Mouse (Mus musculus) embryonic fibroblast, embryonic 13.5 days (primary cell): ENCODE data around the gene Hmgcll1.
"Not testable (repeated sequence)": the region's sequence is repeated elsewhere in the genome, so short reads cannot be mapped to it uniquely, and the experiment has no call there.

Experiments used
- CTCF ChIP-seq: IDR thresholded peaks from 2 replicates; pipeline ENCODE4 v1.5.1; 2011; ENCODE audit warnings: mild to moderate bottlenecking, control low read depth, low read length, moderate library complexity, borderline replicate concordance; ENCODE audit not compliant: insufficient read depth
- POLR2A ChIP-seq: IDR thresholded peaks from 2 replicates; pipeline ENCODE4 v1.6.1; 2011; ENCODE audit warnings: low read depth, mild to moderate bottlenecking, control low read depth, low read length, moderate library complexity

GRCm38 (mm10) chr9:76104416-76104815 is 89.8 kb downstream of the Hmgcll1 start:
- TF ChIP-seq CTCF, POLR2A: not testable (repeated sequence)
